17 mouse cellular contexts compared by ENCODE assay signal in genomic region chr14:30612962-30613715, GRCm38 (mm10). TPM values are rescaled to one million over a fixed set of nuclear protein-coding genes. Genes with fewer than 3 reads are reported as not detected.
DNase-seq lines count a peak whose midpoint lies in the region; ATAC-seq and TF ChIP-seq lines count a peak whose summit lies in the region.
"Had no signal": no experiment of that assay in that cellular context is flagged by ENCODE, and none has a peak within 500 bp of the region (broad histone marks: within the 10 kb centered on the region; RNA-seq: fewer than 3 reads in every experiment).

No protein-coding gene starts in this region.

- no peak for TF ChIP-seq POLR2A in spleen, adult 2 months (IDR thresholded peaks at IDR 0.05; ENCODE audit: low read depth, low read length)

- 0 out of 2 replicates have a peak, but pooled peaks have one; percentile 10 for ATAC-seq in limb, embryonic 12.5 days (ENCODE audit: insufficient number of reproducible peaks, insufficient read depth, low FRiP score, low TSS enrichment, low read depth)
- no peak for ATAC-seq in cerebellum, adult (ENCODE audit: insufficient number of reproducible peaks, low FRiP score, low TSS enrichment)

- H3K27ac ChIP-seq in limb, embryonic 12.5 days: no peak overlapping the region
- no peak overlapping the region for H3K27ac ChIP-seq in limb, embryonic 10.5 days
- peak overlapping the region; percentile 73 for H3K27ac ChIP-seq in spleen, adult 2 months (ENCODE audit: insufficient read depth, low read length)
- peak overlapping the region; percentile 21 for H3K27ac ChIP-seq in embryonic facial prominence, embryonic 10.5 days (replicated peaks)
- H3K27ac ChIP-seq: forebrain, embryonic 12.5 days; hindbrain, postnatal 0 days; liver, embryonic 15.5 days; neural tube, embryonic 12.5 days had no signal

- no peak overlapping the region for H3K4me2 ChIP-seq in limb, embryonic 12.5 days
- H3K4me2 ChIP-seq: forebrain, embryonic 12.5 days; limb, embryonic 15.5 days; liver, embryonic 15.5 days; neural tube, embryonic 12.5 days had no signal

- peak; percentile 55 for DNase-seq in adrenal gland, postnatal 10 days
- DNase-seq in adrenal gland, adult 18-20 months (ENCODE audit: low spot score in 2 of 2): no peak
- no peak for DNase-seq in limb, embryonic 10.5 days (ENCODE audit: low spot score)
- DNase-seq in spleen, adult 2 months (ENCODE audit: low read depth in 1 of 2, low spot score in 2 of 2): no peak
- no peak for DNase-seq in spleen, postnatal 36 days (ENCODE audit: low spot score in 2 of 2)
- DNase-seq in embryonic facial prominence, embryonic 10.5 days (ENCODE audit: low spot score): no peak
- DNase-seq: kidney, adult 11 months; layer of hippocampus, adult 9-11 months had no signal

- no peak overlapping the region for H3K4me3 ChIP-seq in limb, embryonic 12.5 days (replicated peaks)
- no peak overlapping the region for H3K4me3 ChIP-seq in limb, embryonic 10.5 days
- no peak overlapping the region for H3K4me3 ChIP-seq in spleen, adult 2 months (ENCODE audit: extremely low read depth, insufficient read depth, insufficient read length)
- no peak overlapping the region for H3K4me3 ChIP-seq in embryonic facial prominence, embryonic 10.5 days
- H3K4me3 ChIP-seq: forebrain, embryonic 12.5 days; limb, embryonic 15.5 days; liver, embryonic 15.5 days; neural tube, embryonic 12.5 days had no signal

- TF ChIP-seq CTCF in spleen, adult 2 months (IDR thresholded peaks at IDR 0.05; ENCODE audit: extremely low read depth, insufficient read depth, insufficient read length, insufficient replicate concordance): no peak

- H3K27me3 ChIP-seq in limb, embryonic 12.5 days: no peaks in the 10 kb centered on the region
- no peaks in the 10 kb centered on the region for H3K27me3 ChIP-seq in limb, embryonic 10.5 days (ENCODE audit: low read depth, poor library complexity, severe bottlenecking)
- no peaks in the 10 kb centered on the region for H3K27me3 ChIP-seq in spleen, adult 2 months (ENCODE audit: control insufficient read depth, insufficient read depth, low read length)
- no peaks in the 10 kb centered on the region for H3K27me3 ChIP-seq in embryonic facial prominence, embryonic 10.5 days (replicated peaks; ENCODE audit: low read depth, poor library complexity, severe bottlenecking)
- H3K27me3 ChIP-seq: forebrain, embryonic 12.5 days; limb, embryonic 15.5 days; liver, embryonic 15.5 days; neural tube, embryonic 12.5 days; Patski had no signal

- WGBS in limb, embryonic 12.5 days: 86% methylated on average over 2 of the region's 2 CpGs
- WGBS in limb, embryonic 10.5 days: 85% methylated on average over 2 of the region's 2 CpGs
- 78% methylated on average over 2 of the region's 2 CpGs for WGBS in spleen, adult 2 months
- WGBS in embryonic facial prominence, embryonic 10.5 days: 80% methylated on average over 2 of the region's 2 CpGs

- no peak overlapping the region for H3K9ac ChIP-seq in limb, embryonic 12.5 days (replicated peaks)
- H3K9ac ChIP-seq: forebrain, embryonic 12.5 days; limb, embryonic 15.5 days; liver, embryonic 15.5 days; neural tube, embryonic 12.5 days had no signal

- no peaks in the 10 kb centered on the region; the same call in 1 of the 2 replicates for H3K4me1 ChIP-seq in limb, embryonic 12.5 days (replicated peaks)
- peaks cover 23% of the 10 kb centered on the region for H3K4me1 ChIP-seq in limb, embryonic 10.5 days
- H3K4me1 ChIP-seq in spleen, adult 2 months (ENCODE audit: control insufficient read depth, insufficient read depth, insufficient read length): peaks cover 54% of the 10 kb centered on the region; the same call in 1 of the 2 replicates
- H3K4me1 ChIP-seq in embryonic facial prominence, embryonic 10.5 days: peaks cover 51% of the 10 kb centered on the region
- H3K4me1 ChIP-seq: neural tube, embryonic 12.5 days had no signal

- H3K9me3 ChIP-seq in limb, embryonic 12.5 days: no peaks in the 10 kb centered on the region
- H3K9me3 ChIP-seq in limb, embryonic 10.5 days (replicated peaks): no peaks in the 10 kb centered on the region
- no peaks in the 10 kb centered on the region for H3K9me3 ChIP-seq in embryonic facial prominence, embryonic 10.5 days
- H3K9me3 ChIP-seq: forebrain, embryonic 12.5 days; G1E; limb, embryonic 15.5 days; liver, embryonic 15.5 days; neural tube, embryonic 12.5 days had no signal

- peaks cover 17% of the 10 kb centered on the region for H3K36me3 ChIP-seq in limb, embryonic 12.5 days
- H3K36me3 ChIP-seq in limb, embryonic 10.5 days: peaks cover 18% of the 10 kb centered on the region
- peaks cover 3% of the 10 kb centered on the region; the same call in 1 of the 2 replicates for H3K36me3 ChIP-seq in spleen, adult 2 months (ENCODE audit: control insufficient read depth, insufficient read depth, low read length)
- peaks cover 22% of the 10 kb centered on the region for H3K36me3 ChIP-seq in embryonic facial prominence, embryonic 10.5 days (replicated peaks)
- H3K36me3 ChIP-seq: forebrain, embryonic 12.5 days; neural tube, embryonic 12.5 days had no signal

RNA-seq across cellular contexts. Expression of gene Prkcd, which starts 12.9 kb away (rescaled TPM):
- 100 to 1,000 TPM in 1 of 2 experiments, 10 to 100 TPM in 1; 80.9 to 129 TPM for total RNA-seq in adrenal gland, postnatal 10 days (2021)
- 100 to 1,000 TPM; 123 to 353 TPM for total RNA-seq in adrenal gland, adult 18-20 months (2021)
- polyA plus RNA-seq in limb, embryonic 12.5 days (2016; fragmentation: Nextera tagmentation; extraction: Ambion mirVana): 54.1 and 56.2 TPM in 2 replicates
- 26.0 and 36.8 TPM in 2 replicates for polyA plus RNA-seq in limb, embryonic 10.5 days (2016; fragmentation: Nextera tagmentation; extraction: Ambion mirVana)
- polyA plus RNA-seq in spleen, adult 2 months (2012; rRNA removed): 187 and 226 TPM in 2 replicates
- 31.6 and 37.3 TPM in 2 replicates for polyA plus RNA-seq in embryonic facial prominence, embryonic 10.5 days (2016; fragmentation: Nextera tagmentation; extraction: Ambion mirVana)

RNA-seq across cellular contexts. Expression of gene Rft1, which starts 41.0 kb away (rescaled TPM):
- 10 to 100 TPM; 21.2 to 24.2 TPM for total RNA-seq in adrenal gland, postnatal 10 days (2021)
- 10 to 100 TPM; 20.8 to 35.3 TPM for total RNA-seq in adrenal gland, adult 18-20 months (2021)
- 20.3 and 21.7 TPM in 2 replicates for polyA plus RNA-seq in limb, embryonic 12.5 days (2016; fragmentation: Nextera tagmentation; extraction: Ambion mirVana)
- 16.6 and 19.3 TPM in 2 replicates for polyA plus RNA-seq in limb, embryonic 10.5 days (2016; fragmentation: Nextera tagmentation; extraction: Ambion mirVana)
- polyA plus RNA-seq in spleen, adult 2 months (2012; rRNA removed): 8.5 and 8.6 TPM in 2 replicates
- 15.5 and 15.7 TPM in 2 replicates for polyA plus RNA-seq in embryonic facial prominence, embryonic 10.5 days (2016; fragmentation: Nextera tagmentation; extraction: Ambion mirVana)

Comparison
In these comparisons a context has a peak if more than half of its experiments do, and no peak if none do; other contexts are left out.
1. H3K27ac ChIP-seq: peak in spleen, adult 2 months (single experiment) and embryonic facial prominence, embryonic 10.5 days (single experiment); none in limb, embryonic 12.5 days (single experiment) and limb, embryonic 10.5 days (single experiment).